Mouse (Mus musculus) embryonic stem cell, embryonic (primary cell): Measurements from ENCODE around the gene AC140267.1.

Experiments
- CTCF ChIA-PET, 4 experiments: fragments of 300-600 bp in 2 of 4; fragments of 350-600 bp in 2 of 4; sonication (Branson Sonifier 250); formaldehyde crosslinking; loops; one replicate each; lab custom pipeline; 2022; ENCODE audit warnings: inconsistent platforms in 2 of 4; lab: Charles Lee
- POLR2A ChIA-PET, 4 experiments: fragments of 300-600 bp in 2 of 4; fragments of 350-600 bp in 2 of 4; sonication (Branson Sonifier 250); formaldehyde crosslinking; loops; one replicate each; lab custom pipeline; 2022; ENCODE audit warnings: antibody characterized with exemption in 4 of 4, inconsistent platforms in 1 of 4; lab: Charles Lee

AC140267.1 gene

DNA sequence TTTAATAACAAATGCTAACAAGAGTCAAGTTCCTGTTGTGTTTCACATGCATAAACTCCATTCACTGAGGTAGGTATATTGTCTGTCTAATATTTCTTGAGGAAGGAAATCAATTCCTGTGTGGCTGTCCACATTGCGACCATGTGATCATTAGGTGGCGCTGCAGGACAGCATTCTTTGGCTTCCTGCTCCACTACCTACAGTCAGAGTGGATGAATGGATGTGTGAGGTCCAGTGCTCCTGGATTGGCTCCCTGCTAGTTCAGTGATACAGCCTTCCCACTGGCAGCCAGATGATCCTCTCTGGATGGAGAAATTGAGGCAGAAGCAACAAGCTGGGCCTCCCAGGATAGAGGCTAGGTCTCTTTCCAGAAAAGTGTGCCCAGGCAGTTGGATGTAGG is 30.6 kb downstream of the AC140267.1 start:
- ChIA-PET POLR2A (interaction anchor here in 2 of 4 experiments (0.8 to 2.0 kb wide), 4 partner anchors 8 to 438 kb away, joined by 3 to 10 read pairs (median 5); partner anchors contain the start of gene Atf4 (in 1 of the 2)), CTCF (interaction anchor here in 2 of 4 experiments (0.8 to 2.1 kb wide), 2 partner anchors 11 to 428 kb away, joined by 3 to 4 read pairs; no protein-coding TSS in a partner anchor)

DNA sequence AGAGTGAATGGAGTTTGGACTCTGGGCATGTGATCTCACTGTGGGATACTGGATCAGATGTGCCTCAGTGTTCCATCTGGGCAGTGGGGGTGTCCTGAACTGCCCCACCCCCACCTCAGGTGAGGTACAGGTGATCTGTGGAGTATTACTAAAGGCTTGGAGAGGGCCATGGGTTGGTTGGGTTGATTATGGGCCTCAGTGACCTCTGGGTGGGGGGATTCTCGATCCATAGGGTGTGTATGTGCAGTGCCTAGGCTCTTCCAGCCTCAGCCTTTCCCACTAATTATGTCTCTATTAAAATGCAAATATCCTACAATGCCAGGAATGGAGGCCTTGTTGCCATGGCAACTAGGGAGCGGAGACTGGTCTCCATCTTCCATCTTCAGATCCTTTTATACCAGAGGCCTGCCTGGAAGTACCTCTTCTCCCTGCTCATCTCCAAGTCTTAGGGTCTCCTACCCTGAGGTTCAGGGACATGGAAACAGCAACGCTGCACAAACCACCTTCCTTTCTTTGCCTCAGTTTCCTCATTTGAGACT is 36.3 kb downstream of the AC140267.1 start:
- ChIA-PET CTCF (interaction anchor here in 1 of 4 experiments (0.6 to 1.6 kb wide), 2 partner anchors 17 to 423 kb away, joined by 3 to 9 read pairs; no protein-coding TSS in a partner anchor), POLR2A (interaction anchor here in 2 of 4 experiments (1.3 kb wide), 2 partner anchors 16 to 24 kb away, joined by 3 to 4 read pairs; no protein-coding TSS in a partner anchor)

GRCm38 (mm10) chr15:80277107-80277506 is 41.5 kb downstream of the AC140267.1 start:
- ChIA-PET POLR2A (interaction anchor here in 3 of 4 experiments (0.8 to 3.5 kb wide), 8 partner anchors 10 to 44 kb away, joined by 3 to 24 read pairs (median 3); partner anchors contain the start of genes Atf4 (in 1 of the 3), Mief1 (in 1 of the 3) and Rps19bp1 (in 1 of the 3)), CTCF (interaction anchor here (0.5 to 2.0 kb wide), 8 partner anchors 10 to 427 kb away, joined by 3 to 5 read pairs (median 3); no protein-coding TSS in a partner anchor)

- POLR2A ChIA-PET: interaction anchor here in 3 of 4 experiments (0.6 to 3.5 kb wide), 9 partner anchors 13 to 290 kb away, joined by 3 to 24 read pairs (median 3); partner anchors contain the start of genes Atf4 (in 1 of the 3), Mief1 (in 1 of the 3) and Rps19bp1 (in 1 of the 3)
Observed at GRCm38 (mm10) chr15:80277625-80278024, 42.0 kb downstream of the AC140267.1 start.

GRCm38 (mm10) chr15:80278121-80278759 is 42.6 kb downstream of the AC140267.1 start:
- POLR2A ChIA-PET: interaction anchor here in 2 of 4 experiments (0.6 to 3.5 kb wide), 7 partner anchors 14 to 291 kb away, joined by 3 to 24 read pairs (median 3); partner anchors contain the start of genes Atf4 (in 1 of the 2), Mief1 (in 1 of the 2) and Rps19bp1 (in 1 of the 2)
- CTCF ChIA-PET: interaction anchor here in 2 of 4 experiments (0.5 to 1.2 kb wide), 2 partner anchors 36 to 63 kb away, joined by 3 read pairs; no protein-coding TSS in a partner anchor

More at GRCm38 (mm10) chr15:80277625-80278024, 42.0 kb downstream of the AC140267.1 start:
- CTCF ChIA-PET: interaction anchor here (0.5 to 2.0 kb wide), 5 partner anchors 12 to 427 kb away, joined by 3 to 6 read pairs (median 3); no protein-coding TSS in a partner anchor

DNA sequence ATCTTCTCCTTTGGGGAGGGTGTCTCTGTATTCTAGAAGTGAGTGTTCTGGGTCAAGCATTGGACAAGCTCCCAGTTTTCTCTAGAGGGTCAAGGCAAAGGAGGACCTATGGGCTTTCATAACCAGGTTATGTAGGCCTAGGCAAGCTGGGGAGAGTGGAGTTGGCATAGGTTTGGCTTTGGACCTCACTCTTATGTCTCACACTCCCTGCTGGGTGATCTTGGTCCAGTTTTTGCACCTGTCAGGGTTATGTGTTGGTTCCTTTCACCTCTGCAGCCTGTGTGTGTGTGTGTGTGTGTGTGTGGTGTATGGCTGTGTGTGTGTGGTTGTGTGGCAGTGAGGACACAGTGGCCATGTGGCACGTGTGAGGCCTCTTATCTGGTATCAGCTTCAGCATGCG is 43.4 kb downstream of the AC140267.1 start:
- CTCF ChIA-PET: interaction anchor here in 1 of 4 experiments (0.6 kb wide), 1 partner anchor 17 kb away, joined by 3 read pairs; no protein-coding TSS in a partner anchor
- POLR2A ChIA-PET: interaction anchor here in 2 of 4 experiments (1.4 to 3.5 kb wide), 5 partner anchors 15 to 23 kb away, joined by 3 to 24 read pairs (median 5); partner anchors contain the start of genes Atf4 (in 1 of the 2) and Rps19bp1 (in 1 of the 2)

GRCm38 (mm10) chr15:80280646-80281045 is 45.0 kb downstream of the AC140267.1 start:
- CTCF ChIA-PET: interaction anchor here in 3 of 4 experiments (0.6 to 1.9 kb wide), 10 partner anchors 9 to 1555 kb away, joined by 3 to 6 read pairs (median 5); partner anchors contain the start of genes Mief1 (in 1 of the 3) and Rps19bp1 (in 1 of the 3)

More at GRCm38 (mm10) chr15:80280646-80281045, 45.0 kb downstream of the AC140267.1 start:
- POLR2A ChIA-PET: interaction anchor here (1.1 to 2.9 kb wide), 8 partner anchors 10 to 430 kb away, joined by 3 to 16 read pairs (median 4); partner anchors contain the start of genes Atf4 (in 1 of the 4), Rps19bp1 (in 1 of the 4) and Tnrc6b (in 1 of the 4)
